Mouse (Mus musculus): ENCODE measurements around the gene H2-Aa. TPM values are rescaled to one million over a fixed set of nuclear protein-coding genes. Genes with fewer than 3 reads are reported as not detected.
A peak's percentile ranks its signal among the peaks of the same experiment; 100 is the strongest.

Gene H2-Aa
- 5.7 and 7.9 TPM in 2 replicates for polyA plus RNA-seq (2015; fragmentation: Nextera tagmentation; extraction: Ambion mirVana)

- Histone ChIP-seq H3K27me3 (ENCODE audit: control insufficient read depth, insufficient read depth, low read length) (no peaks in the 10 kb centered on the region), H3K4me3 (replicated peaks; ENCODE audit: low read length) (no peak within 1 kb of the TSS), H3K4me2 (ENCODE audit: low read depth, low read length) (no peak within 1 kb of the TSS), H3K9ac (ENCODE audit: low read length) (no peak within 1 kb of the TSS), H3K9me3 (replicated peaks; ENCODE audit: control insufficient read depth, low read length) (no peaks in the 10 kb centered on the region), H3K36me3 (ENCODE audit: control insufficient read depth, insufficient read depth, low read length) (no peaks in the 10 kb centered on the region), H3K27ac (ENCODE audit: low read length) (no peak within 1 kb of the TSS), H3K4me1 (ENCODE audit: control insufficient read depth, insufficient read depth, low read length) (no peaks in the 10 kb centered on the region; the same call in 1 of the 2 replicates)
- ATAC-seq (ENCODE audit: insufficient read depth, low FRiP score) = peak; percentile 71; the same call in 1 of the 2 replicates
- WGBS = 15% methylated on average over 8 of the region's 8 CpGs
Measured at GRCm38 (mm10) chr17:34287648-34288047, at the start of gene H2-Aa. Gene H2-Aa, minus strand, starts transcription at chr17:34287823.

- Histone ChIP-seq H3K9me3 (replicated peaks; ENCODE audit: control insufficient read depth, low read length) (no peaks in the 10 kb centered on the region), H3K27me3 (ENCODE audit: control insufficient read depth, insufficient read depth, low read length) (no peaks in the 10 kb centered on the region), H3K9ac (ENCODE audit: low read length) (no peak overlapping the region), H3K36me3 (ENCODE audit: control insufficient read depth, insufficient read depth, low read length) (no peaks in the 10 kb centered on the region), H3K27ac (ENCODE audit: low read length) (no peak overlapping the region), H3K4me2 (ENCODE audit: low read depth, low read length) (no peak overlapping the region), H3K4me3 (replicated peaks; ENCODE audit: low read length) (no peak overlapping the region), H3K4me1 (ENCODE audit: control insufficient read depth, insufficient read depth, low read length) (no peaks in the 10 kb centered on the region)
- no peak for ATAC-seq (ENCODE audit: insufficient read depth, low FRiP score)
- WGBS = 89% methylated on average over 1 of the region's 1 CpGs
Measured at GRCm38 (mm10) chr17:34331200-34331599, 43.6 kb upstream of the H2-Aa start.

GRCm38 (mm10) chr17:34329807-34330206 lies 42.2 kb upstream of the H2-Aa start:
- H3K9me3 ChIP-seq (replicated peaks; ENCODE audit: control insufficient read depth, low read length) = no peaks in the 10 kb centered on the region
- WGBS = 71% methylated on average over 2 of the region's 2 CpGs
- H3K4me1 ChIP-seq (ENCODE audit: control insufficient read depth, insufficient read depth, low read length) = no peaks in the 10 kb centered on the region
- no peaks in the 10 kb centered on the region for H3K27me3 ChIP-seq (ENCODE audit: control insufficient read depth, insufficient read depth, low read length)
- H3K9ac ChIP-seq (ENCODE audit: low read length) = no peak overlapping the region
- H3K36me3 ChIP-seq (ENCODE audit: control insufficient read depth, insufficient read depth, low read length) = no peaks in the 10 kb centered on the region
- H3K4me3 ChIP-seq (replicated peaks; ENCODE audit: low read length) = no peak overlapping the region
- no peak overlapping the region for H3K4me2 ChIP-seq (ENCODE audit: low read depth, low read length)
- no peak for ATAC-seq (ENCODE audit: insufficient read depth, low FRiP score)
- no peak overlapping the region for H3K27ac ChIP-seq (ENCODE audit: low read length)

GRCm38 (mm10) chr17:34326373-34326772 lies 38.8 kb upstream of the H2-Aa start:
- no peak for ATAC-seq (ENCODE audit: insufficient read depth, low FRiP score)
- no peaks in the 10 kb centered on the region for H3K27me3 ChIP-seq (ENCODE audit: control insufficient read depth, insufficient read depth, low read length)
- no peaks in the 10 kb centered on the region for H3K9me3 ChIP-seq (replicated peaks; ENCODE audit: control insufficient read depth, low read length)
- no peak overlapping the region for H3K9ac ChIP-seq (ENCODE audit: low read length)
- no peak overlapping the region for H3K4me3 ChIP-seq (replicated peaks; ENCODE audit: low read length)
- H3K36me3 ChIP-seq (ENCODE audit: control insufficient read depth, insufficient read depth, low read length) = no peaks in the 10 kb centered on the region
- H3K4me2 ChIP-seq (ENCODE audit: low read depth, low read length) = no peak overlapping the region
- H3K4me1 ChIP-seq (ENCODE audit: control insufficient read depth, insufficient read depth, low read length) = no peaks in the 10 kb centered on the region
- H3K27ac ChIP-seq (ENCODE audit: low read length) = no peak overlapping the region
- WGBS = 62% methylated on average over 3 of the region's 3 CpGs

- Histone ChIP-seq H3K9ac (ENCODE audit: low read length) (no peak within 1 kb of the TSS), H3K27ac (ENCODE audit: low read length) (no peak within 1 kb of the TSS), H3K4me1 (ENCODE audit: control insufficient read depth, insufficient read depth, low read length) (no peaks in the 10 kb centered on the region), H3K9me3 (replicated peaks; ENCODE audit: control insufficient read depth, low read length) (no peaks in the 10 kb centered on the region), H3K27me3 (ENCODE audit: control insufficient read depth, insufficient read depth, low read length) (no peaks in the 10 kb centered on the region), H3K36me3 (ENCODE audit: control insufficient read depth, insufficient read depth, low read length) (no peaks in the 10 kb centered on the region), H3K4me2 (ENCODE audit: low read depth, low read length) (no peak within 1 kb of the TSS), H3K4me3 (replicated peaks; ENCODE audit: low read length) (no peak within 1 kb of the TSS)
- ATAC-seq (ENCODE audit: insufficient read depth, low FRiP score) = no peak
- WGBS = 45% methylated on average over 4 of the region's 4 CpGs
Measured at GRCm38 (mm10) chr17:34325436-34325835, 37.8 kb upstream of the H2-Aa start, which contains the start of gene H2-Eb2. Gene H2-Eb2, plus strand, starts transcription at chr17:34325665.

- H3K4me2 ChIP-seq (ENCODE audit: low read depth, low read length) = no peak overlapping the region
- 19% methylated on average over 2 of the region's 2 CpGs for WGBS
- H3K36me3 ChIP-seq (ENCODE audit: control insufficient read depth, insufficient read depth, low read length) = no peaks in the 10 kb centered on the region
- H3K4me1 ChIP-seq (ENCODE audit: control insufficient read depth, insufficient read depth, low read length) = no peaks in the 10 kb centered on the region
- no peak overlapping the region for H3K4me3 ChIP-seq (replicated peaks; ENCODE audit: low read length)
- no peaks in the 10 kb centered on the region for H3K9me3 ChIP-seq (replicated peaks; ENCODE audit: control insufficient read depth, low read length)
- no peaks in the 10 kb centered on the region for H3K27me3 ChIP-seq (ENCODE audit: control insufficient read depth, insufficient read depth, low read length)
- H3K27ac ChIP-seq (ENCODE audit: low read length) = no peak overlapping the region
- no peak overlapping the region for H3K9ac ChIP-seq (ENCODE audit: low read length)
- no peak for ATAC-seq (ENCODE audit: insufficient read depth, low FRiP score)
Measured at GRCm38 (mm10) chr17:34317275-34317674, 29.7 kb upstream of the H2-Aa start.

DNA sequence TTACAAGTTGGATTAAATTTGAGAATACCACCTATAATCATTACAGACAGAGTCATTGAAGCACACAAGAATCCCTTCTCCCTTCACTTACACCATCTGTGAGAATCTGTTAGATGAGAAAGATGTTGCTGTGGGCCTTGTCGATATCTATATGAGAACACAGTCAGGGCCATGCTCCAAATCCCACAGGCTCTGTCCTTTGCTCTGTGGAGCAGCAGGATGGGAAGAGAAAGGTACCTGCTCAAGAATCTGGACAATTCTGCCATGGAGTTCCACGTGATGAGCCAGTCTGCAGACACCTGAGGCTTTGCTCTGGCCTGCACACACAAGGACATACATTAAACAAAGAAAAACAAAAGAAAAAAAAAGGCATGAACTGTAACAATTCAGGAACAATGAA lies 29.1 kb upstream of the H2-Aa start:
- H3K4me3 ChIP-seq (replicated peaks; ENCODE audit: low read length) = no peak overlapping the region
- H3K9ac ChIP-seq (ENCODE audit: low read length) = no peak overlapping the region
- 68% methylated on average over 2 of the region's 2 CpGs for WGBS
- H3K9me3 ChIP-seq (replicated peaks; ENCODE audit: control insufficient read depth, low read length) = no peaks in the 10 kb centered on the region
- no peak overlapping the region for H3K4me2 ChIP-seq (ENCODE audit: low read depth, low read length)
- H3K36me3 ChIP-seq (ENCODE audit: control insufficient read depth, insufficient read depth, low read length) = no peaks in the 10 kb centered on the region
- ATAC-seq (ENCODE audit: insufficient read depth, low FRiP score) = no peak
- H3K27me3 ChIP-seq (ENCODE audit: control insufficient read depth, insufficient read depth, low read length) = no peaks in the 10 kb centered on the region
- H3K27ac ChIP-seq (ENCODE audit: low read length) = no peak overlapping the region
- H3K4me1 ChIP-seq (ENCODE audit: control insufficient read depth, insufficient read depth, low read length) = no peaks in the 10 kb centered on the region

- 79% methylated on average over 1 of the region's 1 CpGs for WGBS
- Histone ChIP-seq H3K9me3 (replicated peaks; ENCODE audit: control insufficient read depth, low read length) (no peaks in the 10 kb centered on the region), H3K36me3 (ENCODE audit: control insufficient read depth, insufficient read depth, low read length) (no peaks in the 10 kb centered on the region), H3K27ac (ENCODE audit: low read length) (no peak overlapping the region), H3K4me1 (ENCODE audit: control insufficient read depth, insufficient read depth, low read length) (no peaks in the 10 kb centered on the region), H3K4me2 (ENCODE audit: low read depth, low read length) (no peak overlapping the region), H3K4me3 (replicated peaks; ENCODE audit: low read length) (no peak overlapping the region), H3K27me3 (ENCODE audit: control insufficient read depth, insufficient read depth, low read length) (no peaks in the 10 kb centered on the region), H3K9ac (ENCODE audit: low read length) (no peak overlapping the region)
- no peak for ATAC-seq (ENCODE audit: insufficient read depth, low FRiP score)
Measured at GRCm38 (mm10) chr17:34315512-34315911, 27.9 kb upstream of the H2-Aa start.

- Histone ChIP-seq H3K27ac (ENCODE audit: low read length) (no peak overlapping the region), H3K4me3 (replicated peaks; ENCODE audit: low read length) (no peak overlapping the region), H3K4me1 (ENCODE audit: control insufficient read depth, insufficient read depth, low read length) (no peaks in the 10 kb centered on the region), H3K9me3 (replicated peaks; ENCODE audit: control insufficient read depth, low read length) (no peaks in the 10 kb centered on the region), H3K36me3 (ENCODE audit: control insufficient read depth, insufficient read depth, low read length) (no peaks in the 10 kb centered on the region), H3K27me3 (ENCODE audit: control insufficient read depth, insufficient read depth, low read length) (no peaks in the 10 kb centered on the region), H3K4me2 (ENCODE audit: low read depth, low read length) (no peak overlapping the region), H3K9ac (ENCODE audit: low read length) (no peak overlapping the region)
- no peak for ATAC-seq (ENCODE audit: insufficient read depth, low FRiP score)
- 66% methylated on average over 9 of the region's 9 CpGs for WGBS
Measured at GRCm38 (mm10) chr17:34314286-34314685, 26.7 kb upstream of the H2-Aa start.

GRCm38 (mm10) chr17:34313393-34313792 lies 25.8 kb upstream of the H2-Aa start:
- no peak overlapping the region for H3K4me2 ChIP-seq (ENCODE audit: low read depth, low read length)
- no peaks in the 10 kb centered on the region for H3K9me3 ChIP-seq (replicated peaks; ENCODE audit: control insufficient read depth, low read length)
- no peaks in the 10 kb centered on the region for H3K27me3 ChIP-seq (ENCODE audit: control insufficient read depth, insufficient read depth, low read length)
- H3K4me1 ChIP-seq (ENCODE audit: control insufficient read depth, insufficient read depth, low read length) = no peaks in the 10 kb centered on the region
- no peak for ATAC-seq (ENCODE audit: insufficient read depth, low FRiP score)
- no peak overlapping the region for H3K4me3 ChIP-seq (replicated peaks; ENCODE audit: low read length)
- H3K9ac ChIP-seq (ENCODE audit: low read length) = no peak overlapping the region
- H3K27ac ChIP-seq (ENCODE audit: low read length) = no peak overlapping the region
- WGBS = 31% methylated on average over 3 of the region's 3 CpGs
- no peaks in the 10 kb centered on the region for H3K36me3 ChIP-seq (ENCODE audit: control insufficient read depth, insufficient read depth, low read length)
